Mouse (Mus musculus): ENCODE results near the gene Pptc7. TPM values are rescaled to one million over a fixed set of nuclear protein-coding genes. Genes with fewer than 3 reads are reported as not detected.

Gene Pptc7
- polyA plus RNA-seq, 1 experiment from 2014 or later, result 7.9 TPM

DNA sequence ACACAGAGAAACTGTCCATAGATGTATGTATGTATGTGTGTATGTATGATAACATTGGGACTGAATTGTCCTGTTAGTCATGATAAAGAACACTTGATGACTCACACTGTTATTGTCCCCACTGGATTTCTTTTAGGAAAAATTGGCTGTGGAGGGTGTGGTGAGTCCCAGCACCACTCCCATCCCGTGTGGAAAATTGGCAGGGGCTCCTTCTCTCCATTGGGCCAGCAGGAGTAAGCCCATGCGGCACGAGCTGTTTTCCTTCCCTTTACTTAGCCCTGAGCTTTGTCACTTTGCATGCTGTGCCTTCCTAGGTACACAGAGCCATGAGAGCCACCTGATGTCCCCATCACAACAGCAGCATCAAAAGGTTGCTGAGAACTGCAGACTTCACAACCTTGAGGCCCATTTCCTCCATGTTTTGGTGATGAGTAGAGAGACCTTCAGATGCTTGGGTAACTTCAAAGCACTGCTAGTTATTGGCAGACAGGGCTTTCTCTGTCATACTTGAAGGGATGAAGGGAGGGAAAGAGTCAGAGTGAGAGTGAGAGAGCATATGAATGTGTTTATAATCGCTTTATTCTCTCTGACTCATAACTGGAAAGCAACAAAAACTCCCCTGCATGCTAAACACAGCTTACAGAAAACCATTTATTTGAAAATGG is 4.1 kb downstream of the Pptc7 start:
- no peak overlapping the region for H3K9ac ChIP-seq
- H3K9me3 ChIP-seq, result no peaks in the 10 kb centered on the region
- H3K4me1 ChIP-seq, result peaks cover 29% of the 10 kb centered on the region
- ATAC-seq (ENCODE audit: insufficient number of reproducible peaks, low FRiP score, low TSS enrichment, low read depth), result no peak
- no peak overlapping the region for H3K27ac ChIP-seq
- 58% methylated on average over 4 of the region's 4 CpGs for WGBS
- H3K4me2 ChIP-seq, result no peak overlapping the region
- H3K4me3 ChIP-seq, result no peak overlapping the region
- H3K27me3 ChIP-seq, result no peaks in the 10 kb centered on the region
- H3K36me3 ChIP-seq, result peaks cover 11% of the 10 kb centered on the region; the same call in 1 of the 2 replicates

DNA sequence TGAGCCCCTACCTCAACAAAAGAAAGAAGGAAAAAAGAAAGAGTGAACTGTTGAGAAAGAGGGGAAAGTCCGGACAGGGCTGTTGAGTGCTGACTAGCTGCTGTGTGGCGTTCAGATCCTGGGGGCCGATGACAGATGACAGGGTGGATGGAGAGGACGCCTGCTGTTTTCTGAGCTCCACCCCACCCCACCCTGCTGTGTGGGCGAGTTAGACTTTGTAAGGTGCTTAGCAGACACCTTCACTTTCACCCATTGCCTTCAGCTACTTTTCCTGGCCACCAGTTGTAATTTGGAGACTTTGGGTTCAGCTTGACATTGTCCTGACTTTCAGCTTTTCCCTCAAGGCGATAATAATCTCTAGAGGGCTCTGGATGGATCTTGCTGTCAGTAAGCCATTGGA is 7.0 kb downstream of the Pptc7 start:
- no peaks in the 10 kb centered on the region for H3K27me3 ChIP-seq
- WGBS, result 66% methylated on average over 6 of the region's 6 CpGs
- no peak overlapping the region for H3K4me3 ChIP-seq
- ATAC-seq (ENCODE audit: insufficient number of reproducible peaks, low FRiP score, low TSS enrichment, low read depth), result no peak
- H3K4me1 ChIP-seq, result peaks cover 15% of the 10 kb centered on the region
- no peaks in the 10 kb centered on the region for H3K9me3 ChIP-seq
- peaks cover 11% of the 10 kb centered on the region; the same call in 1 of the 2 replicates for H3K36me3 ChIP-seq
- no peak overlapping the region for H3K4me2 ChIP-seq
- no peak overlapping the region for H3K27ac ChIP-seq
- no peak overlapping the region for H3K9ac ChIP-seq

DNA sequence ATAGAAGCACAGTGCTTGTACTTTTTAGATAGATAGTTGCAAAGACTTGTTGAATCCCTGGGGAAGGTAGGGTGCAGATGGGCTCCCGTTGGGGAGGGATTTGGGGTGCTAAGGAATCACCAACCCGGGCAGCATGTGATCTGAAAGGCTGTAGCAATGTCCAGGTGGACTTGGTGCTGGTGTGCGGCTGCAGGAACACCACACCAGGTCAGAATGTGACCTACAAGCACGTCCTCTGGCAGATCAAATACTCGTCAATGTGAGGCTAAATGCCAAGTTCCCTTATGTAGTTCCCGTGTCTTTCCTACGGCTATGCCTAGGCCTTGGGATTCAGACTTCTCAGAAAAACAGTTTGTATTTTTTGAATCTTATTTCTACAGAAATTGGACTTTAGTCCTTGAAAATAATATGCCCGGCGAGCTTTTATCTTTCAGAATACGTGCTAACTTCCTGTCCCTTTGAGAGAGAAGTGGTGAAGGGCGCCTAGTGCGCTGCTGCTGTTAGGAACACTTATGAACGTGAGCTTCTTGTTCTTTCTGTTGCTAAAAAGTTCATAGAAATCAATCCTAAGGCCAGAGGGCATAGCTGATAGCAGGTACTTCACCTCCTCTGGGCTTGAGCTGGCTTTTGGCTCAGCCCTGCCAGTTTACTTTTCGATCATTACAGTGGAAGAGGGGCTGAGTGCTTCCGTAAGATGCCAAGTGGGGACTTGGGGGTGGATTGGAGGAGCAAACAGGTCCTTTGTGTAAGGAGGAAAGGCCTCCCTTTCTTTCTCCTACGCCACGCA is 7.6 kb downstream of the Pptc7 start:
- Histone ChIP-seq H3K27ac (no peak overlapping the region), H3K36me3 (peaks cover 11% of the 10 kb centered on the region; the same call in 1 of the 2 replicates), H3K9me3 (no peaks in the 10 kb centered on the region), H3K4me2 (no peak overlapping the region), H3K4me3 (no peak overlapping the region), H3K4me1 (peaks cover 13% of the 10 kb centered on the region), H3K9ac (no peak overlapping the region), H3K27me3 (no peaks in the 10 kb centered on the region)
- no peak for ATAC-seq (ENCODE audit: insufficient number of reproducible peaks, low FRiP score, low TSS enrichment, low read depth)
- WGBS, result 74% methylated on average over 17 of the region's 17 CpGs

DNA sequence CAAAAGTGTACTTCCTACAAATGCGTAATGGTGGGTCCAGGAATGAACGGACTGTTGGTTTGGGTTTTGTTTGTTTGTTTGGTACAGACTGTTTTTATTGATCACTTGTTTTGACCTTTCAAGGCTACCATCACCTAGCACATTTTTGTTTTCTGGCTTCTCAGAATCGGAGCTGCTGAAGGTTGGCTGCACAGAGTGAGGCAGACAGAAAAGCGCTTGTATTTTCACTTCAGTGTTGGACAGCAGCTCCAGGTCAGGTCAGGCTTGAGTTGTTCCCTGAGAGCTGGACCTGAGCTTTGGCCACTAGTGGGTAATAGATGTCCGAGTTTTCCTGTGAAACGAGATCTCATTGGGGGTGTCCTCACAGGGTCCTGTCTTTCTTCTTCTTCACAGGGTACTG is 9.0 kb downstream of the Pptc7 start:
- H3K4me3 ChIP-seq, result no peak overlapping the region
- no peak overlapping the region for H3K4me2 ChIP-seq
- no peaks in the 10 kb centered on the region for H3K27me3 ChIP-seq
- H3K4me1 ChIP-seq, result peaks cover 13% of the 10 kb centered on the region
- 73% methylated on average over 6 of the region's 6 CpGs for WGBS
- ATAC-seq (ENCODE audit: insufficient number of reproducible peaks, low FRiP score, low TSS enrichment, low read depth), result no peak
- no peak overlapping the region for H3K27ac ChIP-seq
- H3K9ac ChIP-seq, result no peak overlapping the region
- peaks cover 4% of the 10 kb centered on the region; the same call in 1 of the 2 replicates for H3K36me3 ChIP-seq
- no peaks in the 10 kb centered on the region for H3K9me3 ChIP-seq

DNA sequence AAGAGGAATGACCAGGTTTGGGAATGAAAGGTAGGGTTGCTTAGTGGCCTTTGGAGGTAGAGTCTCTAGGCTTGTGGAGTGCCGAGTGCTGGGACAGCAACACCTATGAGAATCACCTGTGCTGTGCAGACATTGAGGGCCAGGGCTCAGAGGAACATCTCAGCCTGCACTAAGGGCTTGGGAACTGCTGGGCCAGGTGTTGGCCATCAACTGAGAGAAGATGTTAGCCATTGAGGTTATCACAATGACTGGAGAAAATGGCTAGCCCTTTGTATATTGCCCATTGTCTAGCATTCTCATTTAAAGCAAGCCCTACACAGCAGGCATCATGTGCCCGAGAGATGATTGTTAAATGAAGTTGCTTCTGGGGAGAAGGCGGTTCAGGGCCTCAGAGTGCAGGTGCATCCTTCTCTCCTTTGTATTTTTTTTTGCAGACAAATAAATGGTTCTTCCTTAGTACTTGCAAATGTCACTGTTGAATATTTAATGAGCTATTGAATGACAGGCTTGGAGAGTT is 10.1 kb downstream of the Pptc7 start:
- Histone ChIP-seq H3K9ac (no peak overlapping the region), H3K4me1 (peaks cover 10% of the 10 kb centered on the region), H3K27me3 (no peaks in the 10 kb centered on the region), H3K4me3 (no peak overlapping the region), H3K27ac (no peak overlapping the region), H3K9me3 (no peaks in the 10 kb centered on the region), H3K36me3 (no peaks in the 10 kb centered on the region), H3K4me2 (no peak overlapping the region)
- WGBS, result 92% methylated on average over 3 of the region's 3 CpGs
- ATAC-seq (ENCODE audit: insufficient number of reproducible peaks, low FRiP score, low TSS enrichment, low read depth), result no peak

DNA sequence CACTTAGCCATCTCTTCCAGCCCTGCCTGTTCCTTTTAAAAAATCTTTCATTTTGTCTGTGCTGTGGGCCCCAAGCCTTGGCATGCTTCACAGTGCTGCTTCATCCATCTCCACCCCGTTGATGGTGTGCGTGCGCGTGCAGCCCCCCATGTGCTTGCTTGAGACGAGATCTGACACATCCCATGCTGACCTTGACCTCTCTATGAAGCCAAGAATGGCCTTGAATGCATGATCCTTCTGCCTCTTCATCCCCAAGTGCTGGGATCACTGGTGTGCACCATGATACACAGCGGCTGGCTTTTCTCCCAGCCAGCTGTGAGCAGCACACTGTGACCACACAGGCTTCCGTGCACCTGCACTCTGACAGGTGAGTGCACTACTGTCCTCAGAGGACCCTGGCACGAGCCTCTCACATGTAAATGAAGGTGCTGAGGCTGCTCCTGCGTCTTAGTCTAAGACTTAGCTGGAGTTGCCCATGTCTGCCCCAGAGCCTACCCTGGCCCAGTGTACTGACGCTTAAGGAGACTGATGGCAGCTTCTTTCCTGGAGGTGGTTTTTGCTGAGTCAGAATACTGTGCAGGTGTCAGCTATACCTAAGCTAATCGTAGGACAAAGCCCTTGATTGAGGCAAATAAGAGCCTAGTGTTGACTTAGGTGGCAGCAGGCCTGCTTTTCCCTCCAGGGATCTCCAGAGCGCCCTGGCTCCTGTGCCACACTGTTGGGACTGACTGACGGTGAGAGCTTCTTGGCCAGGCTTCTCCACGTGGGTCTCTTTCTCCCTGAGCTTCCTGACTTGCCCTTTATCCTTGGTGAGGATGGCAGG is 11.2 kb downstream of the Pptc7 start:
- no peaks in the 10 kb centered on the region for H3K9me3 ChIP-seq
- no peak overlapping the region for H3K27ac ChIP-seq
- WGBS, result 78% methylated on average over 14 of the region's 14 CpGs
- H3K4me3 ChIP-seq, result no peak overlapping the region
- no peak overlapping the region for H3K4me2 ChIP-seq
- no peaks in the 10 kb centered on the region for H3K27me3 ChIP-seq
- ATAC-seq (ENCODE audit: insufficient number of reproducible peaks, low FRiP score, low TSS enrichment, low read depth), result no peak
- H3K4me1 ChIP-seq, result peaks cover 18% of the 10 kb centered on the region
- no peaks in the 10 kb centered on the region for H3K36me3 ChIP-seq
- H3K9ac ChIP-seq, result no peak overlapping the region

DNA sequence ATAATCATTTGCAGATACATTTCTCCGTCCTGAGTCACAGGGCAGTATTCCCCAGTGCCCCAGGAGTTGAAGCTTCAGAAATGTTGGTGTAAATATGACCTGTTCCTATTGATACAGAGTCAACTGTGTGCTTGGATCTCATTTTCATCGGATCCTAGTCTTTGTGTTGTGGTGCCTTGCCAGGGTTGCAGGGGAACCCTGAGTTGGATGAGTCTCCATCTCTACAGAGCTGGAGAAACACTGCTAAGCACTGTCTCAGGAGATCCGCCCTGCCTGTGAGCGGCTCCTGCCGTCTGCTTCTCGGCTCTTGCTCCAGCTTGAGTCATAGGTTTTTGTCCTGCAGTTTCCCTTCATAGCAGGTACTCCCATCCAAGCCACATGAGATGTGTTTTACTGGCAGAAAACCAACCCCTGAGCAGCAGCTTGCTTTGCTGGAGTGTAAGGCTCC is 15.9 kb downstream of the Pptc7 start:
- WGBS, result 79% methylated on average over 6 of the region's 6 CpGs
- peaks cover 39% of the 10 kb centered on the region for H3K4me1 ChIP-seq
- H3K36me3 ChIP-seq, result no peaks in the 10 kb centered on the region
- H3K4me2 ChIP-seq, result no peak overlapping the region
- H3K9ac ChIP-seq, result no peak overlapping the region
- H3K27ac ChIP-seq, result 0 out of 2 replicates have a peak overlapping the region, but pooled peaks have one; percentile 33
- no peak overlapping the region for H3K4me3 ChIP-seq
- no peaks in the 10 kb centered on the region for H3K9me3 ChIP-seq
- H3K27me3 ChIP-seq, result no peaks in the 10 kb centered on the region
- no peak for ATAC-seq (ENCODE audit: insufficient number of reproducible peaks, low FRiP score, low TSS enrichment, low read depth)

DNA sequence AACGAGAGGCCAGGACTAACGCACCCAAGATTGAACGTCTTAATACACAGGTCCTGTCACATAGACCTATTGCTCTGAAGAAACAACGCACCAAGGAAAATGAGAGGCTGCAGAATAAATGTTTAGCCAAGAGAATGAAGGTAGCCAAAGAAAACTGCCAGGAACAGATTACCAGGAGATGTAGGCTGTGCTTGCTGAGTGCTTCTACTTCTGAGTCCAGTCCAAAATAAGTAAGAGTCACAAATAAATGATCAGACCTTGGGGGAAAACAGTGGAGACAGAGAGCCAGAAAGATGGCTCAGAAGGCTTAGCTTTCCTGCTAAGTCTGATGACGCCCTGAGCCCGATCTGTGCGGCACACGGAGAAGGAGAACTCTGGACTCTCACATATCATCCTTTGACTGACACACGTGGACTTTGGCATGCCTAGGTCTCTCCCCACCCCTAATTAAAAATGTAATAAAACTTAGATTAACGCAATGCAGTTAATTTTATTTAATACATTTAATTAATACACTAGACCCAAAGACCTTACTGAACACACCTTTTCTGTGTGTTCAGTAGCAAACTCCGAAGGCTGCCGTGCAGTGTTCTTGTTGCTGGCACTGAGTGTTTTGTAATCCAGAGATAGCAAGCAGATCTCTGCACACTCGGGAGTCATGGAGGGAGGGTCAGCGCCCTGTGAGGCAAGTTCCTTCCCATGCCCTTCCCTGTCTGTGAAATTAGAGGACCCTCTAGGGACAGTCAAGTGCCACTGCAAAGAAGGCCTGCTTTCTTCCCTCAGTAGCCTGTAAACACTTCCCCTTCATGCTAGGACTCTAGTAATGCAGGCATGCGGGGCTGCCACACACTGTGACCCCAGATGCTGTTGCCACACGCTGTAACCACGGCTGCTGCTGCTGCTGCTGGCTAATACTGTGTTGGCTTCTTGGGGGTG is 18.9 kb downstream of the Pptc7 start:
- Histone ChIP-seq H3K9me3 (no peaks in the 10 kb centered on the region), H3K4me2 (no peak overlapping the region), H3K27me3 (no peaks in the 10 kb centered on the region), H3K9ac (no peak overlapping the region), H3K4me3 (no peak overlapping the region), H3K4me1 (peaks cover 39% of the 10 kb centered on the region), H3K27ac (peak overlapping the region; percentile 75), H3K36me3 (0 out of 2 replicates have a peak, but pooled peaks cover under 1% of the 10 kb centered on the region)
- WGBS, result 55% methylated on average over 17 of the region's 17 CpGs
- no peak for ATAC-seq (ENCODE audit: insufficient number of reproducible peaks, low FRiP score, low TSS enrichment, low read depth)

DNA sequence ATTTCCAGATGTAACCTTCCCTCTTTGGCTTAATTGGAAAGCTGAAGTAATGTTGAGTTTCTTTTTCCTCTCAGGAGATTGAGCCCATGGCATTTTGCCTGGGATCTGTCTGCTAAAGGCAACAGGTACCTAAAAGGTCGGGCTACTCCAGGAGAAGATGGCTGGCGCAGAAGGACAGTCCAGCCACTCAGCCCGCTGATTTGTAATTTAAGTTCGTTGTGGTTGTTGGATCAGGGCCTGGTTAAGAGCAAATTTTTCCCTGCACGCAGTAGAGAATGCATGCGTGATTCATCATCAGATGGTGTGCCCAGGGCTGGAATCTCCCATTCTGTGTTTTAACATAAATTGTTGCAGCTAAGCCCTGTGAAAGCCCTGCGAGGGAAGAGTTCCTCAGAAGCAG is 19.8 kb downstream of the Pptc7 start:
- no peak overlapping the region for H3K9ac ChIP-seq

DNA sequence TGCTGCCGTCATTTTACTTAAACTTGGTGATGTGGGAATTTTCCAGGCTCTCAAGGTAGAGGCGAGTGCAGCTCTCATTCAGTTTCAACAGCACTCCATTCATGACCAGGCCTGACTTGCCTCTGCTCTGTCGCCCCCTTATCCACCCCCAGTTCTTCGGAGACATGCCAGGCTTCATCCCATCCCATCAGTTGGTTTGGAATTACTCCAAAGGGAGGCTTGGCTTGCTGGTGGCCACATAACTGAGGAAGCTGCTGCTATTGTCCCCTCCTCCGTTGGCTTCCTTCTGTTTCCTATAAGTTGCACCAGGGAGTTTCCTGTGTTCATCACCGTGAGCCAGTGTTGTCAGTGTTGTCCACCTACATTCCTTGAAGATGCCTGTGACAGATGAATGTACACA is 20.4 kb downstream of the Pptc7 start:
- Histone ChIP-seq H3K9me3 (no peaks in the 10 kb centered on the region), H3K36me3 (peaks cover 8% of the 10 kb centered on the region; the same call in 1 of the 2 replicates), H3K4me3 (no peak overlapping the region), H3K27me3 (no peaks in the 10 kb centered on the region), H3K27ac (peak overlapping the region; percentile 75), H3K9ac (no peak overlapping the region), H3K4me2 (no peak overlapping the region), H3K4me1 (peaks cover 38% of the 10 kb centered on the region)
- 67% methylated on average over 6 of the region's 6 CpGs for WGBS
- no peak for ATAC-seq (ENCODE audit: insufficient number of reproducible peaks, low FRiP score, low TSS enrichment, low read depth)

More for the DNA sequence above, 19.8 kb downstream of the Pptc7 start:
- peaks cover 39% of the 10 kb centered on the region for H3K4me1 ChIP-seq
- no peaks in the 10 kb centered on the region for H3K9me3 ChIP-seq
- H3K4me3 ChIP-seq, result no peak overlapping the region
- ATAC-seq (ENCODE audit: insufficient number of reproducible peaks, low FRiP score, low TSS enrichment, low read depth), result no peak
- peaks cover 8% of the 10 kb centered on the region; the same call in 1 of the 2 replicates for H3K36me3 ChIP-seq
- H3K27me3 ChIP-seq, result no peaks in the 10 kb centered on the region
- WGBS, result 56% methylated on average over 7 of the region's 7 CpGs
- peak overlapping the region; percentile 75 for H3K27ac ChIP-seq
- no peak overlapping the region for H3K4me2 ChIP-seq

DNA sequence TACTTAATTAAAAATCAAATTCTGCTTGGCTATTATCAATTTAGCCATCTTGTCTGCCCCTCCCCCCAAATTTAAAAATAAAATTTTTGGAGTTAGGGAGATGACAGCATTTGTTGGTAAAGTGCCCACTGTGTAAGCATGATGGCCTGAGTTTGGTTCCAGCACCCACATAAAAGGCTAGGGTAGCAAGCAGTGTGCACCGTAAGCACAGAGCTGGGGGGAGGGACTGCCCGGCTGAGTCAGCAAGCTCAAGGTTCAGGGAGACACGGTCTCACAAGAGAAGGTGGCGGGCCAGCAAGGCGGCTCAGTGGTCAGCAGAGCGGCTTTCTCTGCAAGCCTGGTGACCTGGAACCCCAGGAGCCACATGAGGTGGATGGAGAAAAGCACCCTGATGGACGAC is 21.3 kb downstream of the Pptc7 start:
- WGBS, result 90% methylated on average over 7 of the region's 7 CpGs
- Histone ChIP-seq H3K36me3 (peaks cover 8% of the 10 kb centered on the region), H3K9me3 (no peaks in the 10 kb centered on the region), H3K9ac (no peak overlapping the region), H3K4me2 (no peak overlapping the region), H3K4me1 (peaks cover 31% of the 10 kb centered on the region), H3K27ac (no peak overlapping the region), H3K4me3 (no peak overlapping the region), H3K27me3 (no peaks in the 10 kb centered on the region)
- ATAC-seq (ENCODE audit: insufficient number of reproducible peaks, low FRiP score, low TSS enrichment, low read depth), result no peak

Data from limb, embryonic 15.5 days (tissue).